Mouse (Mus musculus) G1E (cell line): ENCODE results near the gene Notum.

Source experiments
- CTCF ChIP-seq: IDR thresholded peaks from 2 replicates; pipeline ENCODE4 v1.5.1; 2012; ENCODE audit warnings: low read depth, low read length, inconsistent platforms, mixed read lengths
- GATA1 ChIP-seq: IDR thresholded peaks from 2 replicates; pipeline ENCODE4 v1.6.1; 2012; ENCODE audit warnings: borderline replicate concordance, low read length, inconsistent platforms, mixed read lengths
- TAL1 ChIP-seq: conservative IDR thresholded peaks from 2 replicates; pipeline ENCODE4 v1.6.1; 2012; ENCODE audit warnings: low read depth, low read length, inconsistent platforms, mixed read lengths

DNA sequence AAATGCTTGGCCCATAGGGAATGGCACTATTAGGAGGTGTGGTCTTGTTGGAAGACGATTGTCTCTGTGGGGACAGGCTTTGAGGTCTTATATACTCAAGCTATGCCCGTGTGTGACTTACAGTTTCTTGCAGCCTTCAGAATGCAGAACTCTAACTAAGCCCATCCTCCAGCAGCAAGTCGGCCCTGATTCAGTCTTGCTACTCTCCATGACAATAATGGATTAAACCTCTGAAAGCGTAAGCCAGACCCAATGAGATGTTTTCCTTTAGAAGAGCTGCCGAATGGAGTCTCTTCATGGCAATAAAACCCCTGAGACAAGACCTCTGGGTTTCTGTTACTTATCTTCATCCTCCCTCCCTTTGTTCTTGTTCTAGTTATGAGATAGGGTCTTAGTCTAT, 26.2 kb downstream of the Notum start:
- TF ChIP-seq TAL1 (no peak), CTCF (no peak), GATA1 (no peak)
